In the genomic region with DNA sequence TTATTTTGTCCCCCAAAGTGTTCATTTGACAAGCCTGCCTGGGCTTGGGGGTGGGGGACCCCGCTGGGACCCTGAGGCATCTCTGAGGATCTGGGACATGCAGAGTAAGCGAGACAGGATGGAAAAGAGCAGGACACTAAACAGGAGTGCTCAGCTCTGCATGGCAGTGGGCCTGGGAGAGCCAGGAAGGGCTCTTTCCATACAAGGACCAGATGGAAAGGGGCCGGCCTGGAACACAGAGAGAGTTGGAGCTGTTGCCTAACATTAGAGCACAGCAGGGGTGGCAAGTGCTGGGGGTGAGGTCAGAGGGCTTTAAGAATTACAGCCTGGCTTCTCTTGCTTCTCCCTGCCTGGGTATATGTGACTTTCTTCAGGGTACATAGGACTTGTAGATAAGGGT, we compare ENCODE assay signal across 20 mouse cellular contexts. TPM values are rescaled to one million over a fixed set of nuclear protein-coding genes. Genes with fewer than 3 reads are reported as not detected.
DNase-seq lines count a peak whose midpoint lies in the region; ATAC-seq lines count a peak whose summit lies in the region.
"Had no signal": no experiment of that assay in that cellular context is flagged by ENCODE, and none has a peak within 500 bp of the region (broad histone marks: within the 10 kb centered on the region; RNA-seq: fewer than 3 reads in every experiment).

No protein-coding gene starts in this region.

- H3K9me3 ChIP-seq in limb, embryonic 10.5 days (replicated peaks): no peaks in the 10 kb centered on the region
- no peaks in the 10 kb centered on the region for H3K9me3 ChIP-seq in liver, embryonic 11.5 days (ENCODE audit: control insufficient read depth, low read length)
- H3K9me3 ChIP-seq: embryonic facial prominence, embryonic 10.5 days; forebrain, embryonic 13.5 days; heart, embryonic 12.5 days; hindbrain, embryonic 10.5 days; intestine, embryonic 15.5 days had no signal

- WGBS in limb, embryonic 10.5 days: 64% methylated on average over 3 of the region's 3 CpGs
- 65% methylated on average over 3 of the region's 3 CpGs for WGBS in liver, embryonic 11.5 days

- ATAC-seq in liver, embryonic 11.5 days (replicated peaks; ENCODE audit: low FRiP score): no peak
- ATAC-seq: forebrain, embryonic 13.5 days; forebrain, postnatal 0 days; intestine, embryonic 15.5 days had no signal

- no peak overlapping the region for H3K27ac ChIP-seq in limb, embryonic 10.5 days
- no peak overlapping the region for H3K27ac ChIP-seq in liver, embryonic 11.5 days (ENCODE audit: low read depth, low read length)
- H3K27ac ChIP-seq: embryonic facial prominence, embryonic 10.5 days; forebrain, embryonic 13.5 days; heart, adult 2 months; hindbrain, embryonic 10.5 days; hindbrain, embryonic 14.5 days; intestine, embryonic 15.5 days had no signal

- H3K4me2 ChIP-seq in liver, embryonic 11.5 days: no peak overlapping the region
- H3K4me2 ChIP-seq: forebrain, embryonic 13.5 days; heart, embryonic 12.5 days; hindbrain, embryonic 14.5 days; intestine, embryonic 15.5 days had no signal

- H3K36me3 ChIP-seq in limb, embryonic 10.5 days: no peaks in the 10 kb centered on the region
- no peaks in the 10 kb centered on the region for H3K36me3 ChIP-seq in liver, embryonic 11.5 days (ENCODE audit: control insufficient read depth, insufficient read depth, low read length)
- H3K36me3 ChIP-seq: embryonic facial prominence, embryonic 10.5 days; heart, embryonic 12.5 days; hindbrain, embryonic 10.5 days; intestine, embryonic 15.5 days had no signal

- no peaks in the 10 kb centered on the region for H3K27me3 ChIP-seq in limb, embryonic 10.5 days (ENCODE audit: low read depth, poor library complexity, severe bottlenecking)
- peaks cover 3% of the 10 kb centered on the region for H3K27me3 ChIP-seq in liver, embryonic 11.5 days (replicated peaks; ENCODE audit: control insufficient read depth, insufficient read depth, low read length)
- H3K27me3 ChIP-seq: forebrain, embryonic 13.5 days; intestine, embryonic 15.5 days had no signal

- H3K4me1 ChIP-seq in limb, embryonic 10.5 days: peaks cover 9% of the 10 kb centered on the region
- no peaks in the 10 kb centered on the region for H3K4me1 ChIP-seq in liver, embryonic 11.5 days (replicated peaks; ENCODE audit: control insufficient read depth, insufficient read depth, low read length)
- H3K4me1 ChIP-seq: forebrain, embryonic 13.5 days; heart, embryonic 12.5 days; intestine, embryonic 15.5 days had no signal

- no peak overlapping the region for H3K9ac ChIP-seq in liver, embryonic 11.5 days (ENCODE audit: low read depth, low read length)
- H3K9ac ChIP-seq: forebrain, embryonic 13.5 days; forebrain, postnatal 0 days; heart, embryonic 12.5 days; hindbrain, embryonic 14.5 days; intestine, embryonic 15.5 days had no signal

- peak; percentile 83 for DNase-seq in cerebellum, adult 11-12 months
- no peak for DNase-seq in cerebellum, postnatal 4 days (ENCODE audit: low spot score in 2 of 2)
- DNase-seq in cerebellum, adult 8-10 months: peak; percentile 61
- DNase-seq in cerebellum, postnatal 14 days: peak; percentile 76 to 78
- DNase-seq in adrenal gland, adult 18-20 months (ENCODE audit: low spot score in 2 of 2): no peak
- no peak for DNase-seq in limb, embryonic 10.5 days (ENCODE audit: low spot score)
- DNase-seq in liver, embryonic 11.5 days (ENCODE audit: low spot score): no peak
- DNase-seq: adrenal gland, postnatal 14 days; forebrain, postnatal 0 days; gastrocnemius, postnatal 14 days; heart, adult 2 months had no signal

- H3K4me3 ChIP-seq in limb, embryonic 10.5 days: no peak overlapping the region
- no peak overlapping the region for H3K4me3 ChIP-seq in liver, embryonic 11.5 days (ENCODE audit: low read depth, low read length)
- H3K4me3 ChIP-seq: embryonic facial prominence, embryonic 10.5 days; forebrain, embryonic 13.5 days; heart, adult 2 months; heart, embryonic 12.5 days; hindbrain, embryonic 10.5 days; intestine, embryonic 15.5 days had no signal

RNA-seq across cellular contexts. Expression of gene Cacna1i, which starts 43.2 kb away (rescaled TPM):
- under 1 TPM; 0.29 to 0.40 TPM for total RNA-seq in adrenal gland, adult 18-20 months (2021)
- polyA plus RNA-seq in limb, embryonic 10.5 days (2016; fragmentation: Nextera tagmentation; extraction: Ambion mirVana): 0.06 and 0.08 TPM in 2 replicates
- 0.01 and 0.14 TPM in 2 replicates for polyA plus RNA-seq in liver, embryonic 11.5 days (2014; fragmentation: Nextera tagmentation; extraction: Ambion mirVana)
- total RNA-seq: MEL had no signal
- polyA plus RNA-seq: C2C12; heart, embryonic 12.5 days; heart, embryonic 16.5 days; intestine, embryonic 15.5 days had no signal

Comparison
In these comparisons a context has a peak if more than half of its experiments do, and no peak if none do; other contexts are left out.
1. DNase-seq: peak in cerebellum, adult 11-12 months (single experiment), cerebellum, adult 8-10 months (single experiment) and cerebellum, postnatal 14 days (2 of 2); none in cerebellum, postnatal 4 days (0 of 2), adrenal gland, adult 18-20 months (0 of 2), limb, embryonic 10.5 days (single experiment) and liver, embryonic 11.5 days (single experiment).